Mouse (Mus musculus) liver, embryonic 11.5 days (tissue): ENCODE results near the gene Zfp503. TPM values are rescaled to one million over a fixed set of nuclear protein-coding genes. Genes with fewer than 3 reads are reported as not detected.

ENCODE experiments used
- ATAC-seq: fragments of 200-750 bp; cut with Nextera tagmentation; replicated peaks from 2 replicates; pipeline ENCODE4 v1.8.0; 2017; ENCODE audit warnings: moderate number of reproducible peaks, mild to moderate bottlenecking, moderate TSS enrichment, moderate library complexity; ENCODE audit not compliant: low FRiP score
- DNase-seq: peaks from one replicate; pipeline ENCODE4 v3.0.0-alpha.2; 2017; ENCODE audit warnings: low spot score
- H3K27ac ChIP-seq: fragments of 300-500 bp; sonication (generic); 2 replicates; pipeline ENCODE4 v1.5.1; 2014; ENCODE audit warnings: mild to moderate bottlenecking, low read depth, low read length, control low read depth
- H3K27me3 ChIP-seq: fragments of 300-500 bp; sonication (generic); replicated peaks from 2 replicates; pipeline ENCODE4 v1.6.1; 2014; ENCODE audit warnings: low read length, mixed read lengths; ENCODE audit not compliant: control insufficient read depth, insufficient read depth
- H3K36me3 ChIP-seq: fragments of 300-500 bp; sonication (generic); 2 replicates; pipeline ENCODE4 v1.6.1; 2014; ENCODE audit warnings: mild to moderate bottlenecking, low read length, moderate library complexity, mixed read lengths; ENCODE audit not compliant: control insufficient read depth, insufficient read depth
- H3K4me1 ChIP-seq: fragments of 300-500 bp; sonication (generic); replicated peaks from 2 replicates; pipeline ENCODE4 v1.6.1; 2014; ENCODE audit warnings: low read length, mixed read lengths; ENCODE audit not compliant: control insufficient read depth, insufficient read depth
- H3K4me2 ChIP-seq: fragments of 300-500 bp; sonication (generic); 2 replicates; pipeline ENCODE4 v1.6.1; 2014; ENCODE audit warnings: mild to moderate bottlenecking, control low read depth, moderate library complexity
- H3K4me3 ChIP-seq: fragments of 300-500 bp; sonication (generic); 2 replicates; pipeline ENCODE4 v1.5.1; 2014; ENCODE audit warnings: low read depth, low read length, control low read depth
- H3K9ac ChIP-seq: fragments of 300-500 bp; sonication (generic); 2 replicates; pipeline ENCODE4 v1.6.1; 2014; ENCODE audit warnings: low read depth, low read length, control low read depth
- H3K9me3 ChIP-seq: fragments of 300-500 bp; sonication (generic); 2 replicates; pipeline ENCODE4 v1.6.1; 2016; ENCODE audit warnings: low read length, inconsistent platforms, mixed read lengths; ENCODE audit not compliant: control insufficient read depth
- WGBS: fragments of 180-500 bp; shearing (Covaris S2); extraction: QIAGEN DNeasy Blood & Tissue Kit; methylation state at CpG from one replicate; pipeline ENCODE4 v1.1.7; 2014; 5-methylcytosine and 5-hydroxymethylcytosine counted together
- polyA plus RNA-seq: library from polyadenylated mRNA; unstranded; fragments of >200 nt; fragmentation: Nextera tagmentation; extraction: Ambion mirVana; gene quantifications from 2 replicates; pipeline ENCODE4 v1.2.1, GENCODE M21; 2014

Zfp503 gene
- polyA plus RNA-seq, 1 experiment from 2014 or later = 4.1 TPM

DNA sequence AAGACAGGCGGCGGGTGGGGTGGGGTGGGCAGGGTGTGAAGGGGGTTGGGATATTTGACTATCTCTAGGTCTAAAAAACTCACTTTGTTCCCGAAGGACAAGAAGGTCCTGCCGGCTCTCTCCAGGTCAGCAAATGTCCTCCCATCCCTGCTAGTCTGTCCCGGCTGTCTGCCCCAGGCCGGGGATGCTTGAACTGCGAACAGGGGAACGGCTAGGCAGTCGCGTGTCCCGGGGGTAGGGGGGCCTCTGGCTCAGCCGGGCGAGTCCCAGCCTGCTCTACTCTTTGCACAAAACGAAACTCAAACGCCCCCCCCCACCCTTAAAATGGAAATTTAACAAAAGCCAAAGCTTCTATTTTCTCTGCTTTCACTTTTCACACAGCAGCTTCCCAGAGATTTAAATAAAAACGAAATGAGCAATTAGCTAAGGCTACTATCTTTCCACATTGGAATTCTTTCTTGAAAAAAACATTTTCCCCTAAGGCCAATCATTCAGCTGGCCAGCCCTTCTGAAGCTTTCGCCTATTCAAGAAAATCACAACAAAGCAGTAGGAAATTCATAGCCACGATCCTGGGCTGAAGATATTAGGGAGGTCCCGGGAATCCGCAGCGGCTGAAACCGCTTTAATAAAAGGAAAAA lies 6.0 kb downstream of the Zfp503 start:
- peaks cover 14% of the 10 kb centered on the region for H3K4me1 ChIP-seq
- no peak for ATAC-seq
- H3K9me3 ChIP-seq = no peaks in the 10 kb centered on the region
- no peak overlapping the region for H3K27ac ChIP-seq
- H3K27me3 ChIP-seq = peaks cover 74% of the 10 kb centered on the region
- WGBS = 1% methylated on average over 22 of the region's 22 CpGs
- H3K4me2 ChIP-seq = peak overlapping the region; percentile 54
- no peak for DNase-seq
- H3K4me3 ChIP-seq = peak overlapping the region; percentile 29
- no peaks in the 10 kb centered on the region for H3K36me3 ChIP-seq
- peak overlapping the region; percentile 32 for H3K9ac ChIP-seq

DNA sequence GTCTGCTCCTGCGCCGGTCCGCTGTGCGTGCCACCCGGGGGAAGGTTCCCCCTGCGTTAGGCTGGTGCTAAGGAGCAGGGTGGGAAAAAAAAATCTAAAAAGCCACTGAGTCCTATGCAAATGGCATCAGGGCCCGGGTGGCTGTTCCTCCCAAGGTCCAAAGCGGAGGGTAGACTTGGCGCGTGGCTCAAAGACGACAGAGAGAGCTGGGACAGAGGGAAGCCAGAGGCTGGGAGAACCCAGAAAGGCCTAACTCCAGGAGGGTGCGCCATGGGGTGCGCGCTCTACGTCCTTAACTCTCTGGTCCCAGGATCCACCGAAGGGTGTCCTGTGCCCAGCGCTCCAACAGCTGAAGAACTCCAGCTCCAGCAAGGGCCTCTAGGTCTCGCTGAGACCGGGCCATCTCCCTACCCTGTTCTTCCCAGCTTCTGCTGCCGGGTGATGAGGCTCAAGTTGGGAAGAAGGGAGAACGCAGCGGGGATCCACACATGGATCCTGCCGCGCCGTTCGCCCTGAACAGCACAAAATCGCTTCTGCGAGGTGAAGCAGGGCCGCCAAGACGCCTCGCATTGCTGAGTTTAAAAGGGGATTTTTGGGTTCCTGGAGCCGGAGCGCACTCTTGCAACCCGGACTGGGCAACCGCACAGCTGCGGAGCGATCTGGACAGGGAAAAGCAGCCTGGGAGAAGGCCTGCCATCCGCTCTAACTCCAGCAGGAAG lies 6.7 kb downstream of the Zfp503 start:
- ATAC-seq = no peak
- Histone ChIP-seq H3K27ac (no peak overlapping the region), H3K4me2 (peak overlapping the region; percentile 54), H3K9me3 (no peaks in the 10 kb centered on the region), H3K36me3 (no peaks in the 10 kb centered on the region), H3K27me3 (peaks cover 67% of the 10 kb centered on the region), H3K4me3 (peak overlapping the region; percentile 29), H3K9ac (peak overlapping the region; percentile 32), H3K4me1 (peaks cover 14% of the 10 kb centered on the region)
- 3% methylated on average over 38 of the region's 38 CpGs for WGBS
- DNase-seq = peak; percentile 66

DNA sequence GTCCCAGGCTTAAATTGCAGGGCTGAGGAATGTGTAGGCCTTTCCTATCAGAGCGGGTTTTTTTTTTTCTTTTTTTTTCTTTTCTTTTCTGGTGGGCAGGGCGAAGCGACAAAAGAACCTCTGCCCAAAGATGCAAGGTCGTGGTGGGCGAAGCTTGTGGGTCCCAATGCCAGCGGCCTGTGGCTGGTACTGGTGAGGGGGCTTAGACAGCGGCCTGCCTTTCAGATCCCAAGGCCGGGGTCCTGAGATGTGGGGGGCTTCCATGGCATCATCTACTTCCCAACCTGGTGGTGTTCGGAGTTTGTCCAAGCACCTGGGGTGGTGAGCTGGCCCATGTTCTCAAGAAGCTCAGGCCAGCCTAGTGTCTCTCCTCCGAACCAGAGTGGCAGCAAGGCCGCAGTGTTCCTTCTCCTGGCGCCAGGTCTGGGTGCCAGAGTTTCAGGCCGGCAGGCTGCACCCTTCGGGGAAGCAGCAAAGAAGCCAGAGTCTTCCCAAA lies 7.3 kb downstream of the Zfp503 start:
- peak overlapping the region; percentile 29 for H3K4me3 ChIP-seq

GRCm38 (mm10) chr14:21981462-21981861 lies 7.9 kb downstream of the Zfp503 start:
- Histone ChIP-seq H3K27ac (no peak overlapping the region), H3K36me3 (no peaks in the 10 kb centered on the region), H3K27me3 (peaks cover 55% of the 10 kb centered on the region)

More for the DNA sequence above, 7.3 kb downstream of the Zfp503 start:
- WGBS = 22% methylated on average over 14 of the region's 14 CpGs
- Histone ChIP-seq H3K36me3 (no peaks in the 10 kb centered on the region), H3K9ac (0 out of 2 replicates have a peak overlapping the region, but pooled peaks have one; percentile 32), H3K4me1 (peaks cover 14% of the 10 kb centered on the region), H3K27ac (no peak overlapping the region), H3K27me3 (peaks cover 61% of the 10 kb centered on the region), H3K9me3 (no peaks in the 10 kb centered on the region), H3K4me2 (peak overlapping the region; percentile 54)
- ATAC-seq (no peak), DNase-seq (peak; percentile 61)

DNA sequence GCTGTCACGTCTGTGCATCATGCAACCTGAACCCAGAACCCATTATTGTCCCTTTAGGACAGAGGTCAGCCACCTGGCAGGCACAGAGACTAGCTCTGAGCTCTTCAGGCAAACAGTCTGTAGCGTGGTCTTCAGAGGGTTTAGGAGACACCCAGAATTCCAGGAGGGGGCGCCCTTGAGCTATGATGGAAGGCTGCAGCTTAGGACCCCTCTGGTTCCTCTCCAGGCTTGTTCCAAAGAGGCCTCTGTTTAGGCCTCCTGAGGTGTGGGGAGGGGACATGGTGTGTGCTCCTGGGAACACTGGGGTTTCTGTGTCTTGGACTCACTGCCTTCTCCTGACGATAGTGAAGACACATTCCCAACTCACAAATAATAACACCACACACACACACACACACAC lies 20.4 kb downstream of the Zfp503 start:
- Histone ChIP-seq H3K9me3 (no peaks in the 10 kb centered on the region), H3K4me2 (no peak overlapping the region), H3K27ac (no peak overlapping the region), H3K36me3 (no peaks in the 10 kb centered on the region), H3K4me1 (no peaks in the 10 kb centered on the region), H3K4me3 (no peak overlapping the region), H3K9ac (no peak overlapping the region), H3K27me3 (peaks cover 3% of the 10 kb centered on the region; the same call in 1 of the 2 replicates)
- 21% methylated on average over 4 of the region's 4 CpGs for WGBS
- DNase-seq (peak; percentile 71), ATAC-seq (no peak)

More at GRCm38 (mm10) chr14:21981462-21981861, 7.9 kb downstream of the Zfp503 start:
- Histone ChIP-seq H3K4me1 (peaks cover 14% of the 10 kb centered on the region), H3K4me2 (peak overlapping the region; percentile 16), H3K9ac (no peak overlapping the region), H3K9me3 (no peaks in the 10 kb centered on the region), H3K4me3 (no peak overlapping the region)
- WGBS = 1% methylated on average over 22 of the region's 22 CpGs
- peak; percentile 40; the same call in 1 of the 2 replicates for ATAC-seq
- DNase-seq = peak; percentile 78

DNA sequence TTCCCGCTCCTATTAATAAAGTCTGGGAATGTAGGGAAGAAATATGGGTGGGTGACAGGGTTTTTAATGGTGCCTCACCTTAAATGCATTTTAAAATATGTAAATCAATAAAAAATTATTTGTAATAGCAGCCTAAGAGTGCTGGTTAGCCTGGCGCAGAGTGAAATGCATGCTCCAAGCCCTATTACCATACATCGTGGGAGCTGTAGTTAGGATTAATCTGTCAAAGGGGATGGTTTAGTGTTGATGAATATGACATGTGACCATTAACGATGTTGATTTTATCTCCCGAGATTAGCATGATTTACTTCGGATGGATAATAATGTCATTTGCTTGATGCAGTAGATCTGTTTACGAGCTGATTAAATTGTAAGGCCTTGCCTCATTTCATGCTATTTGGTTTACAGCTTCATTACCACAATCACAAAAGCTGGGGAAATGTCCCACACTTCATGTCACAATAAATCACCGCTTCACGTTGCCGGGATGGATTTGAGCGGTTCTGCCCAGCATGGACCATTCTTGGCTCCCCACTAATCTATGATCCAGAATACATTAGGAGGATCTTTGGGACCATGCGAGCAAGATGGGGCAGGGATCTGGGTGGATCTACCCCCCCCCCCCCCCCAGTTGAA lies 21.9 kb downstream of the Zfp503 start:
- Histone ChIP-seq H3K36me3 (no peaks in the 10 kb centered on the region), H3K9ac (no peak overlapping the region), H3K4me3 (no peak overlapping the region), H3K4me1 (no peaks in the 10 kb centered on the region), H3K9me3 (no peaks in the 10 kb centered on the region), H3K27ac (no peak overlapping the region), H3K4me2 (no peak overlapping the region), H3K27me3 (peaks cover 3% of the 10 kb centered on the region; the same call in 1 of the 2 replicates)
- ATAC-seq (no peak), DNase-seq (no peak)
- WGBS = 71% methylated on average over 12 of the region's 12 CpGs

GRCm38 (mm10) chr14:21966276-21966675 lies 23.1 kb downstream of the Zfp503 start:
- DNase-seq (no peak), ATAC-seq (no peak)
- Histone ChIP-seq H3K9ac (no peak overlapping the region), H3K4me1 (no peaks in the 10 kb centered on the region), H3K9me3 (no peaks in the 10 kb centered on the region), H3K27ac (no peak overlapping the region), H3K27me3 (peaks cover 3% of the 10 kb centered on the region; the same call in 1 of the 2 replicates), H3K36me3 (no peaks in the 10 kb centered on the region), H3K4me2 (no peak overlapping the region), H3K4me3 (no peak overlapping the region)
- 55% methylated on average over 5 of the region's 5 CpGs for WGBS

DNA sequence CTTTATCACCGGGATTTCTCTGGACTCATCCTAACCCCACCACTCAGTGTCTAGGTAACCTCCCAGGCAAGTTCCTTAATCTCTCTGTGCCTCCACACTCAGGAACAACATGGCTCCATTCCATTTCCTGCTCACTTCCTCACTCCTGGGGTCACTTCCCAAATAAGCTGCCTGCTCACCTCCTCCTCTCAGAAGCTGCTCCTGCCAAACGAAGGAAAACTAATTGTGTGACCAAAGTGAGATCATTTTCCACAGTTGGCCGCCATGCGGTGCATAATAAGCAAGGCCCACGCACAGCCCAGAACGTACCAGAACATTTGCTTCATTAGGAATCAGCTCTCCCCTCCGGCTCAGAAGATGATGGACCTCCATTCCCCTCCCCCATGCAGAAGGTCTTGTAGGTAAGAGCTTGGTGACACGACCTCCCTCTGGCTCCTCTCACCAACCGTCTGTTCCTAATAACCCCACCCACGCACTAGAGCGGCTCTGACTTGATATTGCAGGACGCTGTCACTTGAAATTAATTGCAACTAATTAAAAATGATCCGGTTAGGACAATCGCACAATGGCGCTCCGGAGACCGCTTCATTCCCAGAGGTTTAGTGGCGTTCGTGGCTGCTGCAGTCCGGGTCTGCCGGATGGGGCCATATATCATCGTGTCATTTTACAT lies 26.9 kb downstream of the Zfp503 start:
- DNase-seq = no peak
- H3K4me3 ChIP-seq = no peak overlapping the region
- H3K36me3 ChIP-seq = no peaks in the 10 kb centered on the region
- H3K4me2 ChIP-seq = no peak overlapping the region
- no peak overlapping the region for H3K27ac ChIP-seq
- WGBS = 79% methylated on average over 22 of the region's 22 CpGs
- no peaks in the 10 kb centered on the region for H3K4me1 ChIP-seq
- no peak overlapping the region for H3K9ac ChIP-seq
- H3K9me3 ChIP-seq = no peaks in the 10 kb centered on the region
- ATAC-seq = no peak
- H3K27me3 ChIP-seq = no peaks in the 10 kb centered on the region; the same call in 1 of the 2 replicates
